Mouse (Mus musculus) gastrocnemius, postnatal 36 days (tissue): ENCODE measurements around the gene Col24a1. TPM values are rescaled to one million over a fixed set of nuclear protein-coding genes. Genes with fewer than 3 reads are reported as not detected.

Source experiments
- DNase-seq, 2 experiments: peaks; one replicate each; pipeline ENCODE4 v3.0.0; 2022
- intact Hi-C: fragments of 180-260 bp; cut with DNase I; formaldehyde crosslinking; loops from one replicate; pipeline ENCODE4 v1.15.1; 2025
- long read RNA-seq, 2 experiments: library from polyadenylated mRNA; stranded (forward); transcript quantifications; one replicate each; pipeline ENCODE4 v2.0.0; 2021
- total RNA-seq, 2 experiments: library from RNA; stranded (reverse); gene quantifications; 2 replicates each; pipeline ENCODE4 v1.2.3; 2021

Gene Col24a1
- total RNA-seq = 1 to 10 TPM; 1.3 to 1.8 TPM
- long read RNA-seq, experiment 1, partial matches to known transcripts = 0 of 1 reads
- long read RNA-seq, experiment 1, other reads (novel, unspliced or antisense) = 1 of 1 reads
- long read RNA-seq, experiment 2 = 0 reads

- intact Hi-C loops = loop anchor here (5.0 kb wide), 1 partner anchor 150 kb away; no protein-coding TSS in a partner anchor
- DNase-seq = no peak
Measured at GRCm38 (mm10) chr3:145292337-145293134, at the start of gene Col24a1. Gene Col24a1 (plus strand): TSS chr3:145292472.

GRCm38 (mm10) chr3:145248040-145248439, 44.2 kb upstream of the Col24a1 start:
- DNase-seq = no peak
- intact Hi-C loops = no loop called here

GRCm38 (mm10) chr3:145253066-145253465, 39.2 kb upstream of the Col24a1 start:
- no peak for DNase-seq
- intact Hi-C loops = no loop called here

GRCm38 (mm10) chr3:145254764-145255396, 37.4 kb upstream of the Col24a1 start:
- DNase-seq = no peak
- intact Hi-C loops = no loop called here

GRCm38 (mm10) chr3:145256647-145257046, 35.6 kb upstream of the Col24a1 start:
- DNase-seq = no peak
- intact Hi-C loops = no loop called here

GRCm38 (mm10) chr3:145259678-145260077, 32.6 kb upstream of the Col24a1 start:
- intact Hi-C loops = no loop called here
- no peak for DNase-seq

- intact Hi-C loops = no loop called here
- no peak for DNase-seq
Measured at GRCm38 (mm10) chr3:145263131-145263530, 29.1 kb upstream of the Col24a1 start.

- no peak for DNase-seq
- intact Hi-C loops = no loop called here
Measured at GRCm38 (mm10) chr3:145268066-145268465, 24.2 kb upstream of the Col24a1 start.

DNA sequence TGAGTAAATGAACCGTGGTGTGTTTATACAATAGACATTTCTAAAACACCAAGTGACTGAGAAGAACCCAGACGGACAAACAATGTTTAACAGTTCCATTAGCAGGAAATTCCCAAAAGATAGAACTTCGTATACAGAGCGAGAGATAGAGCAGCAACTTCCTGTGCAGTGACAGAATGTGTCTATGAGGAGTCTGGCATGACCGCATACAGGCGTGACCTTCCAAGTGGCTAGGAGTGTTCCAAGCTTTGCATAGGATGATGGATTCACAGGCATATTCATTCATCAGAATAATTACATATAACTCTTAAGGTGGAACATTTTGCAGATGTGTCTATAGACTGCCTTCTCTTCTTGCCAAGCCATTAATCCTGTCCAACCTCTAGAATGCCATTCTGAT, 18.1 kb upstream of the Col24a1 start:
- intact Hi-C loops = no loop called here
- no peak for DNase-seq

DNA sequence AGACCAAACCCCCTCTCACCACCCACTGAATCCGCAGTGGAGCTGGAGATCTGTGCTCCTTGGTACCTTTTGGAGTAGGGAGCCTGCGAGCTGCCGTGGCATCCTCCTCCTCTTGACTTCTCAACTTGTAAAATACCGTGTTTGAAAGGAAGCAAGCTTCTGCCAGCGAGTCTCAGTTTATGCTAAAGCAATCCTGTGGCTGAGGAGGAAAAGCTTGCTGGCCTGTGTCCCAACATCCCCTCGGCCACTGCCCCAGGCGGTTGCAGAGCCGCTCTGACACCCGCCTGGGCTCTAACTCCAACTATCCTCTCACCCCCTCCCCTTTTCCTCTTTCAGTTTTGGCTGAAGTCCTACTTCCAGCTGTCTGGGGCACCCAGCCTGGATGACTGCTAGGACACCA, 935 bp downstream of the Col24a1 start:
- intact Hi-C loops = loop anchor here (5.0 kb wide), 1 partner anchor 149 kb away; no protein-coding TSS in a partner anchor
- no peak for DNase-seq

DNA sequence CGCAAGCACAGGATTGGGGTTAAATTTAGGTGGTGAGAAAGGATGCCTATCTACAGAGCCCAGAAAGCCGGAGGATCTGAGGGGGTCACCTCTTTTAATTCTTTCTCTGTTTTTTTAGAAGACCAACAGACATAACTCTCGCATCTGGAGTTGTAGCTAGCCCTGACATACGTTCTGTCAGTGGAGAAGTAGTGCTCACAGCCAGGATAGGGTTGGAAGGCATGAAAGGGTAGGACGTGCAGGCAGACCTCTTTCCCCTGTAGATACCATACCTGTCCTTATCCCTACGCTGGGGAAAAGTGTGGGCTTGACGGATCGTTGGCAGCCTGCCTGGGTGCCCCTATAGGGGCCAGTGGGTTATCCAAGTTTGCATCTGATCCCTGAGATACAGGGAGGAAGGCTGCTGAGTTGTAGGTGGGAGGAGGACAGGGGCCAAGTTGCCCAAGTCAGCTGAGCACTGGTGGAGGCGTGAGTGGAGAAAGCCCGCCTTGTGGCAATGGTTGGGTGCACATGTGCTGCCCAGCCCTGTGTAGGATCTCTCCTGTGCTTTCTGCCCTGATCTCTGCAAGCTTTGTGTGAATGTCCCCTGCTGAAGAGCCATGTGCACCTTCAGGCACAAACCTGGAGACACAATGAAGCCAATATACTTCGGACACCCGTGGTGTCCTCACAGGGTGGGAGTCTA, 1.5 kb downstream of the Col24a1 start:
- intact Hi-C loops = loop anchor here (5.0 kb wide), 1 partner anchor 149 kb away; no protein-coding TSS in a partner anchor
- DNase-seq = no peak

- intact Hi-C loops = no loop called here
- no peak for DNase-seq
Measured at GRCm38 (mm10) chr3:145299980-145300591, 7.8 kb downstream of the Col24a1 start.

DNA sequence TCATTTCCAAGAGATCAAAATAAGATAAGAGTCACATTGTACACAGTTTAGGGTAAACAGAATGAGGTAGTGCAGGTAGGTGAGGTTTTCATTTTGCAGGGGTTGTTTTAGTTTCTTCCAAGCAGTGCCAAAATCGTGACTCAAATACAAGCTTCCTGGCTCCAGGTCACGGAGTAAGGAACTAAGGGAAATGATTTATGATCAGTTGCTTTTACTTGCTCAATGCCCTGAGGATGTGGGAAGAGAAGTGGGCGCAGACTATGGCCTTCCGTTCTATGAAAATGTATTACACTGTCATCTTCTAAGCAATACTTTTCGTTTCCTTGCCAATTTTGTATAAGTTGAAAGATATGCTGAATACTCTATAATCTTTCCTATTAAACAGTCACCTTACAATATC, 13.0 kb downstream of the Col24a1 start:
- no peak for DNase-seq
- intact Hi-C loops = no loop called here

DNA sequence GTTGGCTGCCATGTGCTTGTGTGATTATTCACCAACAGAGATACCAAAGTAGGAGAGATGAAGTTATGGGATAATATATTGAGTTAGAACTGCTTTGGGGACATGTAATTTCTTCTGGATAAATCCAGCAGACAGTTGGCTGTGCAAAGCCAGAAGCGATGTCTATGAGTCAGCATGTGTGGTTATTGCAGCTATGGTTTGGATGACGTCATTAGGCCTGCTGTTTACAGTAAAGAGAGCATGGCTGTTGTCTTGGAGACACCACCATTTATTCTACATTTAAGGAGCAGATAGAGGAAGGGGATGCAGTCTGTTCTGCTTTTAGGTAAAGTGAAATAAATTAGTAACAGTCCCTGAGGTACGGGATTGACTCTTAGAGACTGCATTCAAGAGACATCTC, 14.9 kb downstream of the Col24a1 start:
- no peak for DNase-seq
- intact Hi-C loops = no loop called here

GRCm38 (mm10) chr3:145320587-145321274, 28.5 kb downstream of the Col24a1 start:
- intact Hi-C loops = no loop called here
- no peak for DNase-seq

GRCm38 (mm10) chr3:145325402-145325801, 33.1 kb downstream of the Col24a1 start:
- no peak for DNase-seq
- intact Hi-C loops = no loop called here

GRCm38 (mm10) chr3:145331642-145332041, 39.4 kb downstream of the Col24a1 start:
- intact Hi-C loops = no loop called here
- no peak for DNase-seq

- intact Hi-C loops = no loop called here
- no peak for DNase-seq
Measured at GRCm38 (mm10) chr3:145334046-145334445, 41.8 kb downstream of the Col24a1 start.

DNA sequence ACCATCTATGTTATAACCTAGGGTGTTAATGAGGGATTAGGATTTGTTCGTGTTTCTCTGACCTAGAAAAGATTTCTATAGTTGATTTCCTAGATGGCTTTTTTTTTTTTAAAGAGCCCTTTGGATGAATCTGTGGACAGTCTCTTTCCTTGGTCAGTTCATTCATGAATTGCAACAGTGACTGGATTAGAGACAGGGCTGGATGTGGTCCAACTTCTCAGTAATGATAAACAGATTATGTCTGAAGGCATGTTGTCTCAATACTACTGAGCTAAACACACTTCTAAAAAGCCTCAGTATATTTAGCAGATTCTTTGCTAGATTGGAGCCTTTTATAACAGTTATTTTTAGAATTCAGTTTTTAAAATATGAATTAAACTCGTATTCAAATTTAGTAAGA, 44.9 kb downstream of the Col24a1 start:
- DNase-seq = peak in 1 of 2 experiments; percentile 10
- intact Hi-C loops = no loop called here

- intact Hi-C loops = no loop called here
- no peak for DNase-seq
Measured at GRCm38 (mm10) chr3:145339851-145340499, 47.7 kb downstream of the Col24a1 start.
